Mouse (Mus musculus) liver, embryonic 16.5 days (tissue): ENCODE measurements around the gene Gm39566. TPM values are rescaled to one million over a fixed set of nuclear protein-coding genes. Genes with fewer than 3 reads are reported as not detected.

Experiments
- ATAC-seq: fragments of 200-750 bp; cut with Nextera tagmentation; 2 replicates; pipeline ENCODE4 v1.8.0; 2017; ENCODE audit warnings: low read depth, mild to moderate bottlenecking, moderate number of reproducible peaks, moderate library complexity
- H3K27ac ChIP-seq: fragments of 300-500 bp; sonication (generic); 2 replicates; pipeline ENCODE4 v1.5.1; 2014; ENCODE audit warnings: mild to moderate bottlenecking, low read length
- H3K27me3 ChIP-seq: fragments of 300-500 bp; sonication (generic); 2 replicates; pipeline ENCODE4 v1.6.1; 2014; ENCODE audit warnings: low read depth, low read length, mixed read lengths; ENCODE audit not compliant: control insufficient read depth, insufficient read depth
- H3K36me3 ChIP-seq: fragments of 300-500 bp; sonication (generic); 2 replicates; pipeline ENCODE4 v1.6.1; 2014; ENCODE audit warnings: mild to moderate bottlenecking; ENCODE audit not compliant: control insufficient read depth, insufficient read depth
- H3K4me1 ChIP-seq: fragments of 300-500 bp; sonication (generic); 2 replicates; pipeline ENCODE4 v1.6.1; 2014; ENCODE audit warnings: low read depth, low read length, mixed read lengths; ENCODE audit not compliant: control insufficient read depth
- H3K4me2 ChIP-seq: fragments of 300-500 bp; sonication (generic); 2 replicates; pipeline ENCODE4 v1.6.1; 2014; ENCODE audit warnings: low read depth, low read length, mixed read lengths
- H3K4me3 ChIP-seq: fragments of 300-500 bp; sonication (generic); 2 replicates; pipeline ENCODE4 v1.5.1; 2014; ENCODE audit warnings: low read depth, mild to moderate bottlenecking, low read length
- H3K9ac ChIP-seq: fragments of 300-500 bp; sonication (generic); 2 replicates; pipeline ENCODE4 v1.6.1; 2014; ENCODE audit warnings: low read depth, low read length
- H3K9me3 ChIP-seq: fragments of 300-500 bp; sonication (generic); replicated peaks from 2 replicates; pipeline ENCODE4 v1.6.1; 2016; ENCODE audit warnings: low read length; ENCODE audit not compliant: control insufficient read depth
- WGBS: fragments of 180-500 bp; shearing (Covaris S2); extraction: QIAGEN DNeasy Blood & Tissue Kit; methylation state at CpG from one replicate; pipeline ENCODE4 v1.1.7; 2014; ENCODE audit not compliant: insufficient replicate concordance; 5-methylcytosine and 5-hydroxymethylcytosine counted together
- polyA plus RNA-seq: library from polyadenylated mRNA; unstranded; fragments of >200 nt; fragmentation: Nextera tagmentation; extraction: Ambion mirVana; gene quantifications from 2 replicates; pipeline ENCODE4 v1.2.1, GENCODE M21; 2015

The Gm39566 gene
- polyA plus RNA-seq, 1 experiment from 2014 or later, result not detected

- Histone ChIP-seq H3K27ac (peak overlapping the region; percentile 29; the same call in 1 of the 2 replicates), H3K27me3 (peaks cover 83% of the 10 kb centered on the region), H3K4me1 (peaks cover 37% of the 10 kb centered on the region), H3K4me3 (peak overlapping the region; percentile 57), H3K9ac (peak overlapping the region; percentile 41), H3K9me3 (no peaks in the 10 kb centered on the region), H3K36me3 (no peaks in the 10 kb centered on the region), H3K4me2 (peak overlapping the region; percentile 78)
- peak; percentile 34 for ATAC-seq
- WGBS, result 2% methylated on average over 12 of the region's 12 CpGs
These were observed 11.8 kb downstream of the Gm39566 start for GRCm38 (mm10) chr11:69803328-69803727.

DNA sequence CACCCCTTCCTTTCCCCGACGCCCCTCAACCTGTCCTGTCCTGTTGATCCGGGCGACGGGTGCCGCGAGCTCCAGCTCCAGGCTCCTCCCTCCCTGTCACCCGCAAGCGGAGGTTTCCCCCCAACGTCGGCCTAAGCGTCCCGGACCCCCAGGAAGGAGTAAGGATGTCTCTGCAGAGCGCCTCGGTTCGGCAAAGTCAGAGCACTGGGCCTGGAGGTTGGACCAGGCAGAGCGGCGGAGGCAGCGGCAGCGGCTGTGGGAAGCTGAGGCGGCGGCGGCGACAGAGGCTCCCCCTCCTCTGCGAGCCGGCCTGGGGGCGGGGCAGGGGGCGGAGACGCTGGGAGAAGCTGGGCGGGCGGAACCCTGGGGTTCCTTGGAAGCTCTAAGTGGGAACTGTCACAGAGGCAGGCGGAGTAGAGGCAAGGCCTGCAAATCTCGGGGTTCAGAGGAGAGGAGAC lies 12.4 kb downstream of the Gm39566 start:
- peak overlapping the region; percentile 57 for H3K4me3 ChIP-seq
- no peaks in the 10 kb centered on the region for H3K36me3 ChIP-seq
- peak overlapping the region; percentile 78 for H3K4me2 ChIP-seq
- peak; percentile 43; the same call in 1 of the 2 replicates for ATAC-seq
- no peak overlapping the region for H3K27ac ChIP-seq
- H3K27me3 ChIP-seq, result peaks cover 89% of the 10 kb centered on the region
- H3K9me3 ChIP-seq, result no peaks in the 10 kb centered on the region
- under 1% methylated on average over 32 of the region's 33 CpGs for WGBS
- peaks cover 37% of the 10 kb centered on the region for H3K4me1 ChIP-seq
- H3K9ac ChIP-seq, result peak overlapping the region; percentile 36; the same call in 1 of the 2 replicates

- H3K4me1 ChIP-seq, result peaks cover 37% of the 10 kb centered on the region
- no peaks in the 10 kb centered on the region for H3K9me3 ChIP-seq
- WGBS, result 3% methylated on average over 33 of the region's 33 CpGs
These were observed 13.6 kb downstream of the Gm39566 start, which contains the start of gene Fgf11 for GRCm38 (mm10) chr11:69801379-69801977. TSS of gene Fgf11 (minus strand) at chr11:69801857.

DNA sequence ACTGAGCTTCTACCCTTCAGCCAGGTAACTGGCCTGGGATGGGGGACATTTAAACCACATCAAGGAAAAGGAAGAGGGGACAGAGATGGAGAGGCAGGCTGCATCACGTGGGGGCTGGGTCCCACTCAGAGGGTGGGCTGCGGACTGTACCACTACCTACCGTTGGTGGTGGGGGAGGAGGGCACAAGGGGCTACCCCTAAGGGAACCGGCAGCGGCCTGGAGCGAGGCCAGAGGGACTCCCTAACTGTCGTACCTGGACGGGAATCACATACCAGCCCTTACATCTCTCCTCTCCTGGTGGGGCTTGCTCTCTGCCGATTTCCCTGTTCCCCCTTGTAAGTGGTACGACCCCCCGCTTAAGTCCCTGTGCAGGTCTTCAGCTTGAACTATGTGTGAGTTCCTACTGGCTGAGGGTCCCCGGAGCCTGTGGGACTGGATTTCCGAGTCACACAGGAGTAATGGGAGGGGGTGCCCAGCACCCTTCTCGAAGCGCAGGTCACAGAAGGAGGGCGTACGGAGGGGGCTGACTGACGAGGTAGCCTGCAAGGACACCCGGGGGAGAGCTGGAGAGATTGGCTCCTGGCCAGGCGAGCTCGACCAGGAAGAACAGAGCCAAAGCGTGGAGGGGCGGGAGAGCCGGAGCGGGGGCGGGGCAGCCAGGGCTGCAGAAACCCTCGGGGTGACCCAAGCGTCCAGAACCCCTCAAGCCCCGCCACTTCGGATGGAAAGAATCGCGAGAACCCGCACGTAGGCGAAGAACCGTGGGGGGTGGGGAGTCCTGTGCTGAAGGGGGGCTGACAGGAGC lies 14.5 kb downstream of the Gm39566 start:
- Histone ChIP-seq H3K4me1 (peaks cover 41% of the 10 kb centered on the region), H3K4me3 (peak overlapping the region; percentile 41), H3K4me2 (peak overlapping the region; percentile 51), H3K9me3 (no peaks in the 10 kb centered on the region), H3K27ac (no peak overlapping the region), H3K27me3 (peaks cover 96% of the 10 kb centered on the region), H3K36me3 (no peaks in the 10 kb centered on the region), H3K9ac (no peak overlapping the region)
- under 1% methylated on average over 36 of the region's 36 CpGs for WGBS
- no peak for ATAC-seq

More at GRCm38 (mm10) chr11:69801379-69801977, 13.6 kb downstream of the Gm39566 start, which contains the start of gene Fgf11:
- H3K9ac ChIP-seq, result peak within 1 kb of the TSS; percentile 36; the same call in 1 of the 2 replicates
- no peak for ATAC-seq
- H3K27me3 ChIP-seq, result peaks cover 96% of the 10 kb centered on the region
- H3K4me2 ChIP-seq, result peak within 1 kb of the TSS; percentile 78
- H3K4me3 ChIP-seq, result peak within 1 kb of the TSS; percentile 57
- H3K27ac ChIP-seq, result no peak within 1 kb of the TSS
- H3K36me3 ChIP-seq, result no peaks in the 10 kb centered on the region

DNA sequence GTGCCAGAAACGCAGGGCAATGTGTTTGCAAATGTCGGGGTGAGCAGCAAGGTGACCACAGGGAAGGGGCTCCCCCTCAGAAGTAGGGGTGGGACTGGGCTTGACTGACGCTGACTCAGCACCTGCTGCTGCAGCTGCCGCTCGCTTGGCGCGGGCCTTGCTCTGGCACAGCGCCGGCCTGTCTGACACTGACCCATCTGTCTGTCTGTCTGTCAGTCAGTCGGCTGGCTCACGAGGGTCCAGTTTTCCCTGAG lies 15.0 kb downstream of the Gm39566 start:
- no peak overlapping the region for H3K9ac ChIP-seq
- H3K4me1 ChIP-seq, result peaks cover 42% of the 10 kb centered on the region
- no peak overlapping the region for H3K4me2 ChIP-seq
- no peaks in the 10 kb centered on the region for H3K9me3 ChIP-seq
- no peak for ATAC-seq
- H3K27me3 ChIP-seq, result peaks cover 90% of the 10 kb centered on the region
- H3K27ac ChIP-seq, result no peak overlapping the region
- 2% methylated on average over 11 of the region's 11 CpGs for WGBS
- H3K4me3 ChIP-seq, result no peak overlapping the region
- H3K36me3 ChIP-seq, result no peaks in the 10 kb centered on the region

DNA sequence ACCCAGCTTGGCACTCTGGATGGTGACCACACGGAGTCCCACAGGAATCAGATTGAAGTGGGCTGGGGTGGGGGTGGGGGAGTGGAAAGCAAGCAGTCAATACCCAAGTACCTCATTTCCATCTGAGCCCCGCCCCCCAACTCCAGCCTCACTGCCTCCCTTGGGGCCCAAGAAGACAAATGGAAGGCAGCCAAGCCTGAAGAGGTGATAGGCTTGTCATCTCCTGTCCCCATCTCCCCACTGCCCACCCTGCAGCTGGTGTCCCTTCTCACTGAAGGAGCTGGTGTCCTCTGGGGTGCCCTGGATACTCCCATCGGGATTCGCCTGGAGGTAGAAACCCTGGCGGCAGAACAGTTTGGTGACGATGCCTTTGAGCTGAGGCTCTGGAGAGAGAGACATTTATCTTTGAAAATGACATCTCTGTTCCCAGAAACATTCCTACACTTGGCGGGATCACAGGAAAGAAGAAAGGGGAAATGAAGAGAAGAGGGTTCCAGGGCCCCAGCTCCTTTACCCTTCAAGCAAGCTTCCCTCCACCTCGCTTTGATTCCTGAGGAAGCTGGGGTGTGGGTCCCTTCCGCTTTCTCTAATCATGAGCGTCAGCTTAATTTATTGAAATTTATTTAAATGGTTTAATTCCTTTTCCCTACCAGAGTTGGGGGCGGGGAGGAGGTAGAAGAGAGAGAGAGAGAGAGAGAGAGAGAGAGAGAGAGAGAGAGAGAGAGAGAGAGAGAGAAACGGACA lies 15.5 kb downstream of the Gm39566 start:
- H3K4me1 ChIP-seq, result peaks cover 41% of the 10 kb centered on the region
- peaks cover 85% of the 10 kb centered on the region for H3K27me3 ChIP-seq
- no peak overlapping the region for H3K4me2 ChIP-seq
- no peak overlapping the region for H3K4me3 ChIP-seq
- H3K9ac ChIP-seq, result no peak overlapping the region
- ATAC-seq, result no peak
- WGBS, result 28% methylated on average over 12 of the region's 12 CpGs
- no peaks in the 10 kb centered on the region for H3K9me3 ChIP-seq
- H3K27ac ChIP-seq, result no peak overlapping the region
- no peaks in the 10 kb centered on the region for H3K36me3 ChIP-seq

GRCm38 (mm10) chr11:69797924-69798323 lies 17.2 kb downstream of the Gm39566 start:
- Histone ChIP-seq H3K9me3 (no peaks in the 10 kb centered on the region), H3K4me3 (no peak overlapping the region), H3K36me3 (no peaks in the 10 kb centered on the region), H3K27me3 (peaks cover 73% of the 10 kb centered on the region), H3K4me2 (no peak overlapping the region), H3K9ac (no peak overlapping the region), H3K4me1 (peaks cover 27% of the 10 kb centered on the region), H3K27ac (no peak overlapping the region)
- no peak for ATAC-seq
- WGBS, result 62% methylated on average over 7 of the region's 7 CpGs

GRCm38 (mm10) chr11:69795983-69796435 lies 19.1 kb downstream of the Gm39566 start:
- 4% methylated on average over 13 of the region's 13 CpGs for WGBS
- Histone ChIP-seq H3K27me3 (peaks cover 55% of the 10 kb centered on the region), H3K9me3 (no peaks in the 10 kb centered on the region), H3K4me1 (peaks cover 16% of the 10 kb centered on the region), H3K4me3 (peak overlapping the region; percentile 63), H3K4me2 (peak overlapping the region; percentile 95), H3K27ac (no peak overlapping the region), H3K9ac (no peak overlapping the region), H3K36me3 (no peaks in the 10 kb centered on the region)
- ATAC-seq, result no peak
